Mouse (Mus musculus): ENCODE results near the gene Ccdc142.

Ccdc142 gene

GRCm38 (mm10) chr6:83118369-83118768 is 17.0 kb downstream of the Ccdc142 start:
- DNase-seq = no peak

GRCm38 (mm10) chr6:83118825-83119733 is 17.7 kb downstream of the Ccdc142 start:
- DNase-seq = no peak

- peak in 1 of 2 experiments; percentile 34 for DNase-seq
Measured at GRCm38 (mm10) chr6:83119734-83120051, 18.3 kb downstream of the Ccdc142 start.

- peak; percentile 95 to 98 for DNase-seq
Measured at GRCm38 (mm10) chr6:83120930-83121862, 19.8 kb downstream of the Ccdc142 start, which contains the start of gene Wbp1. Gene Wbp1 (minus strand): TSS chr6:83121559.

GRCm38 (mm10) chr6:83121863-83122710 is 20.7 kb downstream of the Ccdc142 start:
- DNase-seq = no peak

GRCm38 (mm10) chr6:83122961-83123360 is 21.6 kb downstream of the Ccdc142 start:
- DNase-seq = no peak

GRCm38 (mm10) chr6:83124851-83125312 is 23.5 kb downstream of the Ccdc142 start:
- peak; percentile 95 to 96 for DNase-seq

GRCm38 (mm10) chr6:83125331-83125730 is 23.9 kb downstream of the Ccdc142 start, which contains the start of gene Ino80b:
Gene Ino80b (minus strand): TSS chr6:83125431.
- no peak for DNase-seq

GRCm38 (mm10) chr6:83127419-83127818 is 26.0 kb downstream of the Ccdc142 start:
- DNase-seq = no peak

- peak; percentile 45 to 56 for DNase-seq
Measured at GRCm38 (mm10) chr6:83131469-83132034, 30.2 kb downstream of the Ccdc142 start.

GRCm38 (mm10) chr6:83132176-83132919 is 30.9 kb downstream of the Ccdc142 start:
- no peak for DNase-seq

GRCm38 (mm10) chr6:83134226-83134625 is 32.8 kb downstream of the Ccdc142 start:
- no peak for DNase-seq

GRCm38 (mm10) chr6:83134951-83135513 is 33.6 kb downstream of the Ccdc142 start, which contains the start of gene Rtkn:
Gene Rtkn (plus strand): TSS chr6:83135463.
- DNase-seq = no peak

GRCm38 (mm10) chr6:83135571-83136161 is 34.3 kb downstream of the Ccdc142 start:
- DNase-seq = peak; percentile 70 to 82

GRCm38 (mm10) chr6:83136291-83136880 is 35.0 kb downstream of the Ccdc142 start:
- no peak for DNase-seq

GRCm38 (mm10) chr6:83136881-83137575 is 35.6 kb downstream of the Ccdc142 start:
- DNase-seq = peak; percentile 76 to 86

- DNase-seq = peak; percentile 92 to 95
Measured at GRCm38 (mm10) chr6:83137576-83137950, 36.2 kb downstream of the Ccdc142 start.

GRCm38 (mm10) chr6:83138056-83138455 is 36.7 kb downstream of the Ccdc142 start:
- DNase-seq = peak; percentile 49 to 62

GRCm38 (mm10) chr6:83140044-83140443 is 38.6 kb downstream of the Ccdc142 start:
- no peak for DNase-seq
